Mouse (Mus musculus) cortical plate, adult 2 months (tissue): ENCODE results near the gene Gm49661.
A peak's percentile ranks its signal among the peaks of the same experiment; 100 is the strongest.

Experiments used
- CTCF ChIP-seq: fragments of 200-500 bp; IDR thresholded peaks from 2 replicates; pipeline ENCODE4 v1.5.1; 2011; ENCODE audit warnings: mild to moderate bottlenecking, control low read depth, low read length; ENCODE audit not compliant: insufficient read depth; ENCODE audit errors: extremely low read depth
- POLR2A ChIP-seq: fragments of 200-500 bp; IDR thresholded peaks from 2 replicates; pipeline ENCODE4 v1.6.1; 2011; ENCODE audit warnings: mild to moderate bottlenecking, low read length, control low read depth; ENCODE audit not compliant: insufficient read depth; ENCODE audit errors: extremely low read depth

- TF ChIP-seq CTCF (no peak), POLR2A (0 out of 2 replicates have a peak, but pooled peaks have one; percentile 12)
These were observed 34.4 kb downstream of the Gm49661 start for GRCm38 (mm10) chr8:84934860-84935259.
